Mouse (Mus musculus): ENCODE results near the gene Rnf113a2. TPM values are rescaled to one million over a fixed set of nuclear protein-coding genes. Genes with fewer than 3 reads are reported as not detected.

Rnf113a2 gene
- total RNA-seq, 1 experiment from 2014 or later: 19.3 TPM

DNA sequence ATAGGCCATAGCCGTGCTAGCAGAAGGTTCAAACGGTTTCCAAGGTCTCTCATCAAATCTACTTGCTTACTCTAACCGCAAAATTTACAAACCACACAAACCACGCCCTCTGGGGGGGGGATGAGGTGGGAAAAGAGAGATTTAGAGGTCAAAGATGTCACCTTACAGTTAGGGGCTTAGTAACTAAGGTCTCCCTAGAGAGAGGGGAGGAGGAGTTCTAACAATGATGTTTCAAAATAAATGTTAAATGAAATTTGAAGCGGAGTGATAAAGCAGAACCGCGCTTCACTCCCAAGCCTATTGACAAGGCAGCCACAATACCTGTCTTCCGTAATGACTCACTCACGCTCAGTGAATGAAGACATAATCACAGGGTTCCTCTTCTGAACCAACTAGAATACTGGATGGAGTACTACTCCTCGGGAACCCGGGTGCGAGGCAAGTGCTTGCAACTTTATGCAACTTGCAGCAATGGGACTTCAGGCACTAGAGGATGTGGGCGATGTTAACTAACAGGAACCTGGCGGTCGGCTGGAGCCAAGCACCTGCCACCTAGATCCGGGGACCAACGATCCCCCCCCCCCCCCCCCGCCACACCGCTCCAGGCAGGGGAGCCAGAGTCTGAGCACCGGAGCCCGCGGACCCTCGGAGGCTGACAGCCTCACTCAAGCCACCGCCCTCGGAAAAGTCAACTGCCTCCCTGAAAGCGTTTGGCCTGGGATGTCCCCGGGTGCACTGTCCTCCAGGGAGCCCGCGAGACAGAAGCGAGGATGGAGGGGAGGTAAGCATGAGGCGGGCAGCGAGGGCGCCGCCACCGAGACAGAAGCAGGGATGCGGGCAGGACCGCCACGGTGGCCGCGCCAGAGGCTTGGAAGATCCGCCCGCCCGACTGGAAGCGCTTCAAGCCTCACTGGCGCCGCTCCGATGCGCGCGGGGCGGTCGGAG is 8.8 kb upstream of the Rnf113a2 start:
- DNase-seq: no peak

DNA sequence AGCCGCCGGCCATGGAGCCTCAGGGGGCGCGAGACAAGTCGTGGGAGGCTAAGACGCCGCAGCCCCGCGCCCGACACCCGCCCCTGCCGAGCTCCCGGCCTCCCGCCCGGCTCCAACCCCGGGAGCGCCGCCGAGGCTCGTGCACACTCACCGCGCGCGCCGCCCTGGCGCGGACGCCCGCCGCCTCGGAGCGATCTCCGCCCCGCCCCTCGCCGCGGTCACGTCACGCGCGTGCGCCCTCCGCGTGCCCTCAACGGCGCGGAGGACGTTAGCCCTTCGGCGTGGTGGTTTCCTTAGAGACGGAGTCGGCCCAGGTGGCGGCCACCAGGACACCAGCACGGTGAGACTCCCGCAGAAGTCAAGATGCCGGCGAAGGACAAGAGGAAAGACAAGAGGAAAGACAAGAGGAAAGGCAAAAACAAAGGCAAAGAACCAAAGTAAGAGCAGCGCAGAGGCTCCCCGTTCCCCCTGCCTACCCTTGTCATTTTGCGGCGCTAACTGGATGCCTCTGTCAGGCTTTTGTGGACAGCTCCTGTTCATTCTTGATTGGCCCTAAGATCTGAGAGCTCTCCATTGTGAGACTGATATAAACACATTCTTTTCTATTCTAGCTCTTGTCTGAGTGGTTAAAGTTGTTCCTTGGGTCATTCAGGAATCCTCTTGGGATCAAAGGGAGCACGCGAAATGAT is 8.0 kb upstream of the Rnf113a2 start, which contains the start of the genes Entpd5 and Bbof1:
TSS of gene Entpd5 (minus strand) at position 211 of the 689 bp plus-strand sequence.
TSS of gene Bbof1 (plus strand) at position 253 of the 689 bp plus-strand sequence.
- peak; percentile 95 for DNase-seq

DNA sequence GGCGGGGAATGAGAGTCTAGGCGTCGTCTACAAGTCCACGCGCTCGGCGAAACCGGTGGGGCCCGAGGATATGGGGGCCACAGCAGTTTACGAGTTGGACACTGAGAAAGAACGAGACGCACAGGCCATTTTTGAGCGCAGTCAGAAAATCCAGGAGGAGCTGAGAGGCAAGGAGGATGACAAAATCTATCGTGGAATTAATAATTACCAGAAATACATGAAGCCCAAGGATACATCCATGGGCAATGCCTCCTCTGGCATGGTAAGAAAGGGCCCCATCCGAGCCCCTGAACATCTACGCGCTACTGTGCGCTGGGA is 568 bp downstream of the Rnf113a2 start:
- DNase-seq: no peak

DNA sequence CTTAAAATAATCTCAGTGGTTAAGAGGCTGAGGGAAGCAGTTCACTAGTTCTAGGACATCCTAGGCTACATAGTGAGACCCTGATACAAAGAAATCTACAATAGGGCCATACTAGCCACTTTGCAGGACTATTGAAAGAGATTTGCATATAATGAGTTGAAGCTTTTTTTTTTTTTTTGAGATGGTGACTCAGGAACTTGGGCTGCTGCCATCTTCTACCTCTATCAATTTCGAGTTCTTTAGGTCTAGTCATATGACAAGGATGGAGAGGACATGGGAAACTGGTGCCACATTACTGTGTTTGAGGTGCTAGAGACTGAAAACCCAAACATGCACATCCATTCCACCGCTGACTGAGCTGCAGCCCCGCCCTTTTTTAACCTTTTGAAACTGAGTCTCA is 7.0 kb downstream of the Rnf113a2 start:
- no peak for DNase-seq

DNA sequence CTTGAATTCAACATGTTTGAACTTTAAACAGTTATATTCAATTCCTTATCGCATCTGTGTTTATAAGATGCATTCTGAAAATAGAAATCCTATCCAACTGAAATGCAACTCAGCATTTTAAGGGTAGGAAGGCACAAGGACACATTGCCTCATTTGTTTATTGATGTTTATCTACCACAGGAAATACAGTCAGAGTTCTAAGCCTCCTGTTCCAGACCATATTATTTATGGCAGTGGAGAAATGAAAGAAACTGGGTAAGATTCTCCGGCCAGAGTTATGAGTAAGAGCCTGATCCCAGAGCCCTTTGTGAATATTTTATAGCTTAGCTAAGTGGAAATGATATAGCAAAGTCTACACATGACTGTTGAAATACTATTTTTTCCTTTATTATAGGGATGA is 12.8 kb downstream of the Rnf113a2 start:
- DNase-seq: no peak

DNA sequence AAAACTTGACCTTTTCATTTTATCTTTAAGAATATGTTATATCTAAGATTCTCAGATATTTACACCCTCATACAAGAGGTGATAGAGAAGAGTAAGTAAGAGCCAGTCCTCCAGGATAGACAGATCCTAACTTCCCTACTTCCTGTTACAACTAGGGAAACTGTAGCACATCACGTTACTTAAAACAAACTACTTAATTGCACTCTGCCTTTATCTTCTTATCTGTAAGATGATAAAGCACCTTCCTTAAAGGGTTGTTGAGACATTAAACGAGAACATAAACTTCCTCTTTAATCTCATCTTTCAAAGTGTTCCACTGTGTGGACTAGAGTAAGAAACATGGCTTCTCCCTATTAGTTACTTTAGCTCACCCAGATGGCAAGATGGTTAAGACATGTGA is 21.7 kb downstream of the Rnf113a2 start:
- DNase-seq: no peak

DNA sequence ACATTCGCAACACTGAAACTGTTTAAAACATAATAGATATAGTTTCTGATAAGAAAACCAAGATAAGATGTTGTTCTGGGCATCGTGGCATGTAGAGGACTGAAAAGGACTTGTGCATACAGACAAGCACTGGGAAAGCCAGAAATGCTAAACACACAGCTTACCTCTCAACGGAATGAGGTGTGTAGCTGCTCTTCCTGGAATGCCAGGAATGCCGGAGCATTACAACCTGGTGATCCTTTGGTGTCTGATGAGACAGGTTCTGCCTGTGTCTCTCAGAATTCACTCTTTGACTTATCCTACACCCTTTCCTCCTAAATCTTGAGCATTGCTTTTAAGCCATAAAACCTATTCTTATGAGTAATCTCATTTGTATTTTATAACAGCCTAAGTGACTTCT is 25.5 kb downstream of the Rnf113a2 start:
- DNase-seq: no peak

DNA sequence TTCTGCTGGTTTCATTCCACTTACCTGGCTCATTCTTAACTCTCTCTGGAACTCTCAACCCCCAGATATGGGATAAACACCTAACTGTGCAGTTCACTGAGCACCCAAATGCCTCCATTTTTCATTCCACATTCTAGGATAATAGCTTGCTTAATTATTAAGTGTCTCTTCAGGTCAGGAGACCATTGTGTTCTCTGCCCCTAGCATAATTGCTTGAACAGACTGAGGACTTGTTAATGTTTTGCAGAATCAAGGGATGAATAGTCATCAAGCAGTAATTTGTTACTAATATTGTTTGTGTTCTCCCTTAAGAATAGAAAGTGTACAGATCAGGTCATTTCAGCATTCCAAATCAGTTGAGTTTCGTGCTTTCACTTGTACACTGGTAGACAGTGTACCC is 30.4 kb downstream of the Rnf113a2 start:
- DNase-seq: no peak

DNA sequence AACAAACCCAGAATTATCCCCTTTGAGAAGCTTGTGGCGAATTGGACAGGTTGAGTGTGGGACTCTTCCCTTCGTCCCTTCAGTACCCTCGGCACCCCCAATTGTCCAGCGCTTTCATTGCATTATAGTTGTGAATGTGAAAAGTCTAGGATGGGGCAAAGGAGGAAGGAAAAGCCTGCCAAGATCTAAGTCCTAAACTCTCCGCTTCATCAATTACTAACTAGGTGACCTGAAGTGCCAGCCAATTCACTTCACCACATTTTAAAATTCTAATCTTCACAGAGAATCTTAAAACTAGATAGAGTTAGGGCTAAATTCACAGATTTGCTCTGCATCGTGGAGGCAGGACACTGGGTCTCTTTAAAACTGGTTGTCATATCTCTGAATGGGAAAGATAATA is 31.2 kb downstream of the Rnf113a2 start:
- no peak for DNase-seq

DNA sequence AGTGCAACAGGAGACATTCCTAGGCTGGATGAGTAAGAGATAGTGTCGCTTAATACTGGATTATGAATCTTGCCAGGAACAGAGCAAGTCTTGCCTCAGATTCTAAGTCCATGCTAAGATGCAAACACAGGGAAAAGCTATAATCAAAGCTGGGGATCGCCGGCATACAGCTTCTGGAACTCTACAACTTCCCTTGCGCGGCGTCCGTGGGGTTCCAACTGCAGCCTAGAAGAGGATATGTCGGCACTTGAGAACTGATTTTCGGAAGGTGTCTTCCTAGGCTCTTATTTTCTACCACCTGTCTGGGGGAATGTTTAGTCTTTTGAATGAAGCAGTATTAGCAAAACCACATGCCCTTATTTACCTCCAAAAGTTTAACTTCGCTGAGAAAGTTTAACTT is 32.9 kb downstream of the Rnf113a2 start:
- DNase-seq: no peak

DNA sequence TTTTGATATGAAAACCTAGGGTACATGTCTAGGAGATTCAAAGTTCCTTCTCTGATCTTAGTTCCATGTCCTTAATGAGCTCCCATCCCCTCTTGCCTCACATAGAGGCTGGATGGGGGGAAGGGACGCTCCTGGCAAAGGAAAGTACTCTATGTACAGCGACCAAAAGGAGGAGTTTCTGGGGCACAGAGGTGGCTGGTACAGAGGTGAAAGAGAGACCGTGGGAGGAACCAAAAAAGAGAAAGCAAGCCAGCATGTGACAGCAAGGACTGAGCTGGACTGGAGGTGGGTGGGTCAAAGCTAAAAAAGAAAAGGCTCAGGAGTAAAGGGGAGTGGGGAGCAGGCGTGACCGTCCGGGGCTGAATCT is 33.3 kb downstream of the Rnf113a2 start:
- peak; percentile 31 for DNase-seq

DNA sequence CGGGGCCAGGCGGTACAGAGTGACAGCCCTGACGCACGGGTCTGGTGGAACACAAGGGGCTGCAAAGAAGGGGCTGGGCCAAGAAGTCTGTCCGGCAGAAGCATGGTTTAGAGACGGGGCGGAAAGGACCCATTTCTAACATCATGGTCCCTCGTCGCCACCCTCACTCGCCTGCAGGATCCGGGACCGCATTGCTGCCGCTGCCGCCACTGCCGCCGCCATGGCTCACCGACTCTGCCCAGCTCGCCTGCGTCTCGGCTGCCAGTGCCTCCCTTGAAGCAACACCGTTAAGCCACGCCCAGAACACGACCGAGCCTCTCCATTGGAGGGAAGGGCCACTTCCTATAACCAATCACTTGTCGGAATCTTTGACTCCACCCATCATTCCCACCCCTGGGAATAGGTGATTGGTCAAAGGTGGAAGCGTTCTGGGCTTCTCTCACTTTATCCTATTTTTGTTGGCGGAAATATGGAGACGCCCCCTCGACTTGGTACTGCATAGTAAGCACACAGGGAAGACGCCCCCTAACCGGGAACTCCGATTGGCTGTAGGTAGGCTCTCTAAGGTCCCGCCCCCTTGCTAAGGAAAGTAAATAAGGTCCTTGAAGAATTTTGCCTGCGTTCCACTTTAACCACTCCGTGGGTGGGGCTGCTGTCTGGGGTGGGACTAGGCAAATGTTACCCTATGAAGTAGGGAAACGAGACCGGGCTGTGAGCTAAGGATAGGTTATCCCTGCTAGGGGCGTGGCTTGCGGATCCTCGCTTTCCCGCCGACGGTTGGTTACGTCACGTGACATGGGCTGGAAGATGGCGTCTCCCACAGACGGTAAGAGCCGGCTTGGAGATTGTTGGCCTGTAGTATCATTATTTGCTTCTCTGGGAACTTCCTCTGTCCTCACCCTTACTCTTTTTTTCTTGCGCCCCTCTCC is 34.0 kb downstream of the Rnf113a2 start, which contains the start of the genes Aldh6a1 and Lin52:
TSS of gene Aldh6a1 (minus strand) at position 287 of the 929 bp plus-strand sequence.
TSS of gene Lin52 (plus strand) at position 705 of the 929 bp plus-strand sequence.
- peak; percentile 93 for DNase-seq

DNA sequence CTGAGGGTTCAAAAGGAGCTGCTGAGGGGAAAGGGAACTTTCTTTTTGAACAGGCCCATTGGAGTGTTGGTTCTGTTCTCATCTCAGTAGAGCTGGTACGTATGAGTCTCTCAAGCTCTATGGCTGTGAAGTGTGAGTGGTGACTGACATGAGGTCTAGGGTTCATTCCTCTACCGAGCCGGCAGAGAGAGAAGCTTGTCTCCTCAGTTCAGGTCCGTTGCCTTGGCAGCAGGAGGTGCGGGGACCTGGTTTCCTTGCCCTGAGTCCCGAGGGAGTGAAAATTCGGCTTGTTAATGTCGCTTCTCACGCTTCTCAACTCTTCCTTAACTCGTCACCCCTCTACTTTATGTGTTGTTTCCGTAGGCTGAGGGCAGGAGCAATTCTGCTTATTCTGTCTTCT is 34.8 kb downstream of the Rnf113a2 start:
- DNase-seq: no peak

DNA sequence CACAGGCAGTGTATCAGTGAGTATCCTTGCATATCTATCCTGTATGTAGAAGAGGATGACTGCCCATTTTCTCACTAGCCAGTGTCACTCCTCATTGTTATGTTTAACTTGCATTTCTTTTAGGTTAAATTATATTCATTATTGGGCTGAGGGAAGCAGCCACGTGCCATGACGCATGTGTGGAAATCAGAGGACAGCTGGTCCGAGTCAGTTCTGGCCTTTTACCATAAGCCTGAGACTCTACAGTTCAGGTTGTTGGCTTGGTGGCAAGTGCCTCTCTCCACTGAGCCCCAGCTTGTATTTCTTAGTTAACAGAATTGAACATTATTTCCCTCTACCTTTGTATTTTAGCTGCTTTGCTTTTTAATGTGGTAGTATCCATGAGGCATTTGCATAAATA is 39.9 kb downstream of the Rnf113a2 start:
- no peak for DNase-seq

DNA sequence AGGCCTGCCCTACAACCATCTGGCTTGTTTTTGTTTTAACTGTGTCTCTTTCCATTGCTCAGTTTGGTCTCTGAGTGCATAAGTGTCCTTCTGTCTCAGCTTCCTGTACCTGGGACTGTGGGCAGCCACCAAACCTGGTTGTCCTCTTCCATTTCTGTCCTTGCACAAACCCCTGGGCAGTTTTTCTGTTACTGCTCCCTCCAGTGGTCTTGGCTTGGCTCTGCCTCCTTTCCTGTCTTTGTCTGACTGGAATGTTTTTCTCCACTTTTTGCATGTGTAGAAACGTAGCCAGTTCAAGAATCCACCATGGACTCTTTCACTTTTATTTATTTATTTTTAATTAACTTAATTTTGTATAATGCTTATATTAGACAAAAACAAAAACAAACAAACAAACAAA is 42.8 kb downstream of the Rnf113a2 start:
- no peak for DNase-seq

DNA sequence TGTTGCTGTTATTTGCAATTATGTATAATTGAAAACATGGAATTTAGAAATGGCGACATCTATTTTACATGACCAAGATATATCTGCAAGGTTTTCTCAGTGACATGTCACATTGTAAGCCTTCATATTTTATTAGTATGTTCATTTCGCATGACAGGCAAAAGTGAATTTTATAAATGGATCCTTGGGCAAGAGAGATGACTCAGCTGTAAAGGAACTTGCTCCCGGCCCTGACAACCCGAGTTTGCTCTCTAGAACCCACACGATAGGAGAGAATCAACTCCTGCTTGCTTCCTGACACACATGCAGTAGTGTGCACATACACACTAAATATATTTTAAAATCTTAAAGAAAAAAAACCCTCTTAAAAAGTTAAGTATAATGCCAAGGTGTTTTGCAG is 44.4 kb downstream of the Rnf113a2 start:
- no peak for DNase-seq

DNA sequence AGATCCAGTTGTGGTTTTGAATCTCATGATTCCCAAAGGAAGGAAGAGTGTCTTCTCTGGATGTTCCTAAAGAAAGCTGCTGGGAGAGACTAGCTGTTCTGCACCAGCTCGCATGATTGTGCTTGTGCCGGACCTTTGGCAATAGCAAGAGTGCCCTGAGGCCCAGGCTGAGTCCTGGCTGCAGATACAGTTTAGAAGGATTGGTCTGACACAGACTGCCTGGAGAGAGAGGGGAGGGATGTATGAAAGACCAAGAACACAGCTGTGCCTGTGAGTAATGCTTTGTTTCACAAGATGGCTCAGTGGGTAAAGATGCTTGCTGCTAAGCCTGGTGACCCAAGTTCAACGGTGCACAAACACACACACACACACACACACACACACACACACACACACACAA is 45.9 kb downstream of the Rnf113a2 start:
- peak; percentile 4 for DNase-seq

Other genes with a start within 250 kb of the Rnf113a2 start
- 22.3 and 32.8 TPM in 2 replicates for gene Elmsan1, start 198.3 kb upstream of the Rnf113a2 start, total RNA-seq (2021)
- gene Ptgr2, start 132.0 kb upstream of the Rnf113a2 start, total RNA-seq (2021): 74.9 and 93.1 TPM in 2 replicates
- gene Zfp410, start 100.3 kb upstream of the Rnf113a2 start, total RNA-seq (2021): 41.4 and 42.0 TPM in 2 replicates
- gene Coq6, start 55.5 kb upstream of the Rnf113a2 start, total RNA-seq (2021): 53.9 and 67.3 TPM in 2 replicates
- 2.9 and 3.0 TPM in 2 replicates for gene Fam161b, start 55.4 kb upstream of the Rnf113a2 start, total RNA-seq (2021)
- gene Entpd5, start 8.2 kb upstream of the Rnf113a2 start, total RNA-seq (2021): 137 and 159 TPM in 2 replicates
- 3.5 and 4.3 TPM in 2 replicates for gene Bbof1, start 8.1 kb upstream of the Rnf113a2 start, total RNA-seq (2021)
- gene Aldh6a1, start 33.8 kb downstream of the Rnf113a2 start, total RNA-seq (2021): 156 and 187 TPM in 2 replicates
- gene Lin52, start 34.2 kb downstream of the Rnf113a2 start, total RNA-seq (2021): 18.1 and 18.5 TPM in 2 replicates
- not detected in 2 replicates for gene Vsx2, start 152.6 kb downstream of the Rnf113a2 start, total RNA-seq (2021)
- gene Abcd4, start 200.2 kb downstream of the Rnf113a2 start, total RNA-seq (2021): 18.1 and 21.0 TPM in 2 replicates
- not detected in 2 replicates for gene Vrtn, start 223.8 kb downstream of the Rnf113a2 start, total RNA-seq (2021)

All from adrenal gland, postnatal 25 days (tissue).